Mouse (Mus musculus): Measurements from ENCODE around the gene Gm49601. TPM values are rescaled to one million over a fixed set of nuclear protein-coding genes. Genes with fewer than 3 reads are reported as not detected.

Gm49601 gene
- total and polyA plus RNA-seq, 3 experiments = 1.4 TPM; not detected in 2

DNA sequence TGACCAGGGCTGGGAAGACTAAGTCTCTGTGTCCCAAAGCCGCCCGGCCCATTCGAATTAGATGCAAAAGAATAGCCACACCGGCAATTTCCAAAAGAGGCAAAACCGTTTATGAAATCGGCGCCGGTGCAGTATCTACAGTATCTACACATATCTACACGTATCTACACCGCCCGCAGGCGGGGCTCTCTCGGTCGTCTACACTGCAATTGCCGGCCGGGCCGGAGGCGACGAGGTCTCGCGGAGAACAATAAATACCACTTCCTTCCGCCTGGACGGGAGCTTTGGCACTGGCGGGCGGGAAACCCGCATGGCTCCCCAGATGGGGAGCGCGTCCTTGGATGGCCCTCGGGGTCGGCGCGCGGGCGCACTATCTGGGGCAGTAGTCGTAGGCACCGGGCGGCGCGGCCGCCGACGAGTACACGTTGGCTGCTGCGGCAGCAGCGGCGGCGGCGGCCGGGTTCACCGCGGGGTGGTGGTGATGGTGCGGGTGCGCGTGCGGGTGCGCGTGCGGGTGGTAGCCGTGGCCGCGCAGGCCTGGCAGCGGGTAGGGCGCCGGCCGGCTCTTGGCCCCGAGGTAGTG, 44.5 kb downstream of the Gm49601 start:
- H3K4me1 ChIP-seq (ENCODE audit: control insufficient read depth in 1 of 2, insufficient read depth in 2 of 2) = peaks cover 0 to 5% of the 10 kb centered on the region in 2 experiments; a peak in 2 of 4 replicates
- no peaks in the 10 kb centered on the region for H3K79me2 ChIP-seq (replicated peaks; ENCODE audit: control insufficient read depth, extremely low read depth, insufficient read depth, poor library complexity, severe bottlenecking)
- no peak for DNase-seq (ENCODE audit: extremely low read depth)
- H3K27ac ChIP-seq (ENCODE audit: insufficient read depth, low read depth) = no peak overlapping the region
- H3K4me3 ChIP-seq (replicated peaks in 1 of 3; ENCODE audit: low read depth in 2 of 3, low read length in 2 of 3, poor library complexity in 1 of 3) = no peak overlapping the region
- in situ Hi-C loops (cut with MboI; ENCODE audit: low pct_ligation_motif_present, low pct_unique_long_range_greater_than_20kb, low sequenced_read_pairs) = no loop called here
- TF ChIP-seq KAT2A (IDR thresholded peaks at IDR 0.05; ENCODE audit: insufficient replicate concordance, low read length) (no peak), ETS1 (conservative IDR thresholded peaks at IDR 0.05; ENCODE audit: low read depth, low read length) (no peak)
- no peak overlapping the region for H3K9ac ChIP-seq (ENCODE audit: insufficient read depth, low read depth)
- no peaks in the 10 kb centered on the region for H3K27me3 ChIP-seq (replicated peaks)
- no peak overlapping the region for H3K4me2 ChIP-seq (ENCODE audit: insufficient read depth, low read depth, poor library complexity, severe bottlenecking)
- dilution Hi-C loops (cut with MboI; ENCODE audit: extremely low pct_ligation_motif_present, extremely low pct_unique_long_range_greater_than_20kb, low sequenced_read_pairs) = no loop called here
- H3K36me3 ChIP-seq (replicated peaks in 1 of 2; ENCODE audit: control insufficient read depth in 1 of 2, insufficient read depth in 1 of 2, low read length in 1 of 2) = no peaks in the 10 kb centered on the region
- H3K9me3 ChIP-seq (replicated peaks; ENCODE audit: low read length) = peaks cover 43% of the 10 kb centered on the region

DNA sequence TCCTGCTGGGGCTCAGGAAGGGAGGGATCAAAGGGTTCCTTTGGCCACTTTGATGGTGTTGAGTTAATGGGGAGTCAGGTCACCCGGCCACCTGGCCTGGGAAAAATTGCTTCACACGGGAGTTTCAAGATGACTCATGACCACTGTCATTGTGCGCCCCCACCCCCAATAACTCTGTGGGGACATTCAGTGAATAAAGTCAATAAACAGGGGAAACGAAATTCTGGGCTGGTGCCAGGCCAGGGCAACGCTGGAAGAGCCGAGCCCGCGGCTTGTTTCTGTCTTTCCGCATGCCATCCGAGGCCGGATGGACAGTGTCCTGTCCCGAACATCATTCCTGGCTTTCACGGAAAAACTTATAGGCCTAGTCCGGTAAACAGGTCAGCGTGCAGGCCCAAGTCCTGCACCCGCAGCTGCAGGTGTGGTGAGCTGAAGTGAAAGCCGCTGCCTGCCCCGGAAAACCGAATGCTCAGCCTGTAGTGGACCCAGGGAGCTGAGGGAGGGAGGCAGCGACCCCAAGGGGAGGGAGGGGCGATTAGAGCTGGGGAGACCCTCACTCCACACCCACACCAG, 45.1 kb downstream of the Gm49601 start:
- in situ Hi-C loops (cut with MboI; ENCODE audit: low pct_ligation_motif_present, low pct_unique_long_range_greater_than_20kb, low sequenced_read_pairs) = no loop called here
- Histone ChIP-seq H3K79me2 (replicated peaks; ENCODE audit: control insufficient read depth, extremely low read depth, insufficient read depth, poor library complexity, severe bottlenecking) (no peaks in the 10 kb centered on the region), H3K4me1 (ENCODE audit: control insufficient read depth in 1 of 2, insufficient read depth in 2 of 2) (peaks cover 0 to 5% of the 10 kb centered on the region in 2 experiments; a peak in 2 of 4 replicates), H3K9ac (ENCODE audit: insufficient read depth, low read depth) (no peak overlapping the region), H3K36me3 (replicated peaks in 1 of 2; ENCODE audit: control insufficient read depth in 1 of 2, insufficient read depth in 1 of 2, low read length in 1 of 2) (no peaks in the 10 kb centered on the region), H3K4me3 (replicated peaks in 1 of 3; ENCODE audit: low read depth in 2 of 3, low read length in 2 of 3, poor library complexity in 1 of 3) (no peak overlapping the region), H3K27me3 (replicated peaks) (no peaks in the 10 kb centered on the region), H3K9me3 (replicated peaks; ENCODE audit: low read length) (peaks cover 38% of the 10 kb centered on the region), H3K4me2 (ENCODE audit: insufficient read depth, low read depth, poor library complexity, severe bottlenecking) (no peak overlapping the region), H3K27ac (ENCODE audit: insufficient read depth, low read depth) (no peak overlapping the region)
- dilution Hi-C loops (cut with MboI; ENCODE audit: extremely low pct_ligation_motif_present, extremely low pct_unique_long_range_greater_than_20kb, low sequenced_read_pairs) = no loop called here
- no peak for DNase-seq (ENCODE audit: extremely low read depth)
- TF ChIP-seq ETS1 (conservative IDR thresholded peaks at IDR 0.05; ENCODE audit: low read depth, low read length) (no peak), USF1 (IDR thresholded peaks at IDR 0.05; ENCODE audit: low read depth, low read length) (no peak), HCFC1 (IDR thresholded peaks at IDR 0.05; ENCODE audit: low read depth, low read length) (no peak), MEF2A (IDR thresholded peaks at IDR 0.05; ENCODE audit: borderline replicate concordance, low read depth, low read length) (no peak), ZNF384 (IDR thresholded peaks at IDR 0.05; ENCODE audit: low read depth, low read length) (no peak), MAX (IDR thresholded peaks at IDR 0.05; ENCODE audit: low read length) (no peak), JUND (conservative IDR thresholded peaks at IDR 0.05; ENCODE audit: low read depth, low read length) (no peak)

DNA sequence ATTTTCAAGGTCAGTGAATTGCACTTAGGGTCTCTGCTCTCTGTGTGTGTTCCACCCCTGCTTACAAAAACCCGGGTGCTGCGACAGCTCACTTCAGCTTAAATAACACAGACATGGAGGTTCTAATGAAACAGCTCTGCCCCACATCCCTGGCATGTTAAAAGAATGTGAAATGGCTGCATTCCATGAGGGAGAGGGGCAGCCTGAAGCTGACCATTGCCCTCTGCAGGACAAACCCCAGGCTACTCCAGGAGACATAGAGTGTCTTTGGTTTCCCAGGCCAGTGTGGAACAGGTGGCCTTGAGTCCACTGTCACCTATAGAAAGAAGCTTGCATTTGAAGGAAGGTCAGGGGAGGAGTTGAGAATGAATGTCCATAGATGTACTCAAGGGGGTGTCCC, 45.8 kb downstream of the Gm49601 start:
- H3K36me3 ChIP-seq (replicated peaks in 1 of 2; ENCODE audit: control insufficient read depth in 1 of 2, insufficient read depth in 1 of 2, low read length in 1 of 2) = no peaks in the 10 kb centered on the region
- TF ChIP-seq MEF2A (IDR thresholded peaks at IDR 0.05; ENCODE audit: borderline replicate concordance, low read depth, low read length) = no peak
- no peak for TF ChIP-seq NELFE (IDR thresholded peaks at IDR 0.05; ENCODE audit: low read depth, low read length)
- TF ChIP-seq USF1 (IDR thresholded peaks at IDR 0.05; ENCODE audit: low read depth, low read length) = no peak
- no peak for TF ChIP-seq MAZ (IDR thresholded peaks at IDR 0.05; ENCODE audit: low read depth, low read length)
- no peak for TF ChIP-seq POLR2A (IDR thresholded peaks at IDR 0.05; ENCODE audit: low read depth, low read length)
- no peak overlapping the region for H3K4me2 ChIP-seq (ENCODE audit: insufficient read depth, low read depth, poor library complexity, severe bottlenecking)
- peaks cover 30% of the 10 kb centered on the region for H3K9me3 ChIP-seq (replicated peaks; ENCODE audit: low read length)
- in situ Hi-C loops (cut with MboI; ENCODE audit: low pct_ligation_motif_present, low pct_unique_long_range_greater_than_20kb, low sequenced_read_pairs) = no loop called here
- H3K4me3 ChIP-seq (replicated peaks in 1 of 3; ENCODE audit: low read depth in 2 of 3, low read length in 2 of 3, poor library complexity in 1 of 3) = no peak overlapping the region
- dilution Hi-C loops (cut with MboI; ENCODE audit: extremely low pct_ligation_motif_present, extremely low pct_unique_long_range_greater_than_20kb, low sequenced_read_pairs) = no loop called here
- H3K9ac ChIP-seq (ENCODE audit: insufficient read depth, low read depth) = no peak overlapping the region
- DNase-seq (ENCODE audit: extremely low read depth) = no peak
- H3K27me3 ChIP-seq (replicated peaks) = no peaks in the 10 kb centered on the region
- no peak overlapping the region for H3K27ac ChIP-seq (ENCODE audit: insufficient read depth, low read depth)
- peaks cover 0 to 5% of the 10 kb centered on the region in 2 experiments; a peak in 2 of 4 replicates for H3K4me1 ChIP-seq (ENCODE audit: control insufficient read depth in 1 of 2, insufficient read depth in 2 of 2)
- no peaks in the 10 kb centered on the region for H3K79me2 ChIP-seq (replicated peaks; ENCODE audit: control insufficient read depth, extremely low read depth, insufficient read depth, poor library complexity, severe bottlenecking)

Data from CH12.LX (cell line).